Mouse (Mus musculus) lung, postnatal 0 days (tissue): ENCODE data around the gene Prss2.

Source experiments
- CTCF ChIP-seq: IDR thresholded peaks from 2 replicates; pipeline ENCODE4 v1.5.1; 2016; ENCODE audit warnings: antibody characterized with exemption, mild to moderate bottlenecking
- EP300 ChIP-seq: IDR thresholded peaks from 2 replicates; pipeline ENCODE4 v1.6.1; 2016; ENCODE audit warnings: antibody characterized with exemption, mild to moderate bottlenecking, control low read depth

DNA sequence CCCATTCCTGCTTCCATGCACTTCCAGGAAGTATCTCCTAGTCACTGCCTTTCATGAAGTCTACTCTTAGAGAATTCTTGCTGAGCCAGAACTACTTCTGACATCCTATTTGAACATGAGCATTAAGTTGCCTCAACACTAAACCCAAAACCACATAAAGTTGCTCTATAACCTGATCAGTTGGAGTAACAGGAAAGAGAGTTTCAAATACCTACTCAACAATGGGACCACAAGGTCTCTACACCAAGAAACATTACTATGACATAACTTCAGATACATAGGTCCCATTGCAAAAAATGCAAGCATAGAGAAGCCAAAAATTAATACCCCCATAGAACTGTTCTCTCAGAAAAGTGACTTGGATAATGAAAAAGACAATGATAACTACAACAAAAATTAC is 4.9 kb downstream of the Prss2 start:
- TF ChIP-seq CTCF (no peak), EP300 (no peak)
